Mouse (Mus musculus) cerebellum, postnatal 25 days (tissue): Measurements from ENCODE around the gene Gabarapl2.
"Not testable (repeated sequence)": the region's sequence is repeated elsewhere in the genome, so short reads cannot be mapped to it uniquely, and the experiment has no call there.

ENCODE experiments used
- DNase-seq, 2 experiments: peaks; one replicate each; pipeline ENCODE4 v3.0.0; 2021; ENCODE audit warnings: mixed read lengths in 2 of 2

Gabarapl2 gene

GRCm38 (mm10) chr8:111938076-111938985 lies 2.2 kb upstream of the Gabarapl2 start:
- DNase-seq = not testable (repeated sequence)

- peak; percentile 69 to 72 for DNase-seq
Measured at GRCm38 (mm10) chr8:111939516-111940142, 874 bp upstream of the Gabarapl2 start.

GRCm38 (mm10) chr8:111941101-111941454 lies 575 bp downstream of the Gabarapl2 start:
- peak in 1 of 2 experiments; percentile 62 for DNase-seq

GRCm38 (mm10) chr8:111943544-111943943 lies 3.0 kb downstream of the Gabarapl2 start:
- no peak for DNase-seq

- DNase-seq = no peak
Measured at GRCm38 (mm10) chr8:111947144-111947543, 6.6 kb downstream of the Gabarapl2 start.

GRCm38 (mm10) chr8:111947954-111948353 lies 7.5 kb downstream of the Gabarapl2 start:
- peak; percentile 69 to 81 for DNase-seq

- no peak for DNase-seq
Measured at GRCm38 (mm10) chr8:111950846-111951245, 10.3 kb downstream of the Gabarapl2 start.

- peak; percentile 30 to 34 for DNase-seq
Measured at GRCm38 (mm10) chr8:111951317-111951716, 10.8 kb downstream of the Gabarapl2 start.

GRCm38 (mm10) chr8:111951936-111952335 lies 11.4 kb downstream of the Gabarapl2 start:
- peak; percentile 77 to 80 for DNase-seq

GRCm38 (mm10) chr8:111954844-111955594 lies 14.5 kb downstream of the Gabarapl2 start:
- DNase-seq = no peak

GRCm38 (mm10) chr8:111955879-111956278 lies 15.4 kb downstream of the Gabarapl2 start:
- DNase-seq = no peak

GRCm38 (mm10) chr8:111957231-111957630 lies 16.7 kb downstream of the Gabarapl2 start:
- DNase-seq = peak; percentile 42 to 71

- DNase-seq = peak in 1 of 2 experiments; percentile 27
Measured at GRCm38 (mm10) chr8:111960591-111961321, 20.3 kb downstream of the Gabarapl2 start.

- DNase-seq = no peak
Measured at GRCm38 (mm10) chr8:111961330-111961729, 20.8 kb downstream of the Gabarapl2 start.

- DNase-seq = no peak
Measured at GRCm38 (mm10) chr8:111962589-111962988, 22.1 kb downstream of the Gabarapl2 start.

GRCm38 (mm10) chr8:111963091-111963490 lies 22.6 kb downstream of the Gabarapl2 start:
- DNase-seq = peak in 1 of 2 experiments; percentile 44

- DNase-seq = no peak
Measured at GRCm38 (mm10) chr8:111963546-111963945, 23.0 kb downstream of the Gabarapl2 start.

GRCm38 (mm10) chr8:111964351-111964750 lies 23.8 kb downstream of the Gabarapl2 start:
- DNase-seq = no peak

- DNase-seq = peak; percentile 46 to 51
Measured at GRCm38 (mm10) chr8:111964849-111965561, 24.5 kb downstream of the Gabarapl2 start.

- DNase-seq = no peak
Measured at GRCm38 (mm10) chr8:111967246-111967870, 26.9 kb downstream of the Gabarapl2 start.

GRCm38 (mm10) chr8:111968541-111968940 lies 28.0 kb downstream of the Gabarapl2 start:
- no peak for DNase-seq
